Mouse (Mus musculus) right cerebral cortex, postnatal 4 days (tissue): ENCODE results near the gene Hoxb4.

Source experiments
- DNase-seq: peaks from one replicate; pipeline ENCODE4 v3.0.0-alpha.2; 2022

The Hoxb4 gene

DNA sequence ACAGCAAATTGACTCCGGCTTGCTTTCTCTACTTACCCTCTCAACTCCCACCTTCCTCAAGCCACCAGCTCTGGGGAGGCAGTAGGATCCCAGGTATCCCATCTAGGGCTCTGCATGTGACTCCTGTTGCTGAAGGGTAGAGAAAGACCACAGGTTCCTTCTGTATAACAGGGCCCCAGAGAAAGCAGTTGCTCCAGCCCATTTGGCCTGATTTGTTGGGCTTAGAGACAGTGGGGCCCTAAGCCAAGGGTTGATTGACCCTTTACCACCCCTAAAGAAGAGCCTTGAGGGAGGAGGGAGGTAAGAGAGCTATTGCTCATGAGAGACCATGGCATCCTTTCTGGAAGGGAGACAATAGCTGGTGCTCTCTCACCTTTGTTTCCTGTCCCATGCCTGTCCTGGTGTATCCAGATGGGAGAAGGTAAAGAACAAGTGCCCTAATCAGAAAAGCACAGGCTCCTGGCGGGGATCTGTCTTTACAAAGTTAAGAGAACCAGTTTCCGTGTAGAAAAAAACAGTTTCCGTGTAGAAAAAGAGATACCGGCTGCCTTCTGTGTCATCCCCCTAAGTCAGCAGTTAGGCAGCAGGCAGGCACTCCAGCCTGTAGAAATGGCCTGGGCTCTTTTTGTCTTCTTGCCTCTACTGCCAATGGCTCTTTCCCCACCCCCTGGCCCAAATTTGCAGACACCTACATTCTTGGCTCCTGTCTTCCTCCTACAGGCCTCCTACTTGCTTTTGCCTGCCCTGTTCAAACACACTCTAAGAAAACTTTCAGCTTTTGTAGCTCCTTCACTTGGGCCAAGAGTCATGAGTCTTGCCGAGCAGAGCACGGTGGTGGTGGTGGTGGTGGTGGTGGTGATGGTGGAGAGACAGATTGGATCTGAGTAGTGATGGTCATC is 21.1 kb downstream of the Hoxb4 start:
- DNase-seq, result no peak

DNA sequence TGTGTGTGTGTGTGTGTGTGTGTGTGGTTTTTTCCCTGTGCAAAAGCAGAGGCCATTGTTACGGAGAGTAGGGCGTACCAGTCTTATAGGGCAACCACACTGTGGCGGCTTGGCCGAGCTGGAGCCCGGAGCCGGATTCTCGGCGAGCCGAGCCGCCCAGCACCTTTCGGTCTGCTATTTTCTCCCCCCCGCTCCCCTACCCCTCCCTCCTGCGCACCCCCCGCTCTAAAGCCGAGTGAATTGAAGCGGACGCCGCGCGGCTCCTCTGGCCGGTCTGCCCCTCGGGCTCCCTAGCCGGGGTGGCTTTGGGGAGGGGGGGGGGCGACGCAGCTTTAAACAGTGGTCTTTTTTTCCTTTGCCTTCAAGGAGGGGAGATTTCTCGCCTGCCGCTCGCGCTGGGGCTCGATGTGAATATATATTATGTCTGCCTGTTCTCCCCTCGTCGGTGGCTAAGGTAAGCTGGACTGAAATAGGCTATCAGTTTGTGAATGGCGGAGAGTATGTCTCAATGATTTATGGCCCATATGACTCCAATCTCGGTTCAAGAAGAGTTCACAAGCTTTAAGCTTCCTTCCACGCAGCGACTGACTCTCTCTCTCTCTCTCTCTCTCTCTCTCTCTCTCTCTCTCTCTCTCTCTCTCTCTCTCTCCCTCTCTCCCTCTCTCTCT is 22.8 kb downstream of the Hoxb4 start:
- no peak for DNase-seq

DNA sequence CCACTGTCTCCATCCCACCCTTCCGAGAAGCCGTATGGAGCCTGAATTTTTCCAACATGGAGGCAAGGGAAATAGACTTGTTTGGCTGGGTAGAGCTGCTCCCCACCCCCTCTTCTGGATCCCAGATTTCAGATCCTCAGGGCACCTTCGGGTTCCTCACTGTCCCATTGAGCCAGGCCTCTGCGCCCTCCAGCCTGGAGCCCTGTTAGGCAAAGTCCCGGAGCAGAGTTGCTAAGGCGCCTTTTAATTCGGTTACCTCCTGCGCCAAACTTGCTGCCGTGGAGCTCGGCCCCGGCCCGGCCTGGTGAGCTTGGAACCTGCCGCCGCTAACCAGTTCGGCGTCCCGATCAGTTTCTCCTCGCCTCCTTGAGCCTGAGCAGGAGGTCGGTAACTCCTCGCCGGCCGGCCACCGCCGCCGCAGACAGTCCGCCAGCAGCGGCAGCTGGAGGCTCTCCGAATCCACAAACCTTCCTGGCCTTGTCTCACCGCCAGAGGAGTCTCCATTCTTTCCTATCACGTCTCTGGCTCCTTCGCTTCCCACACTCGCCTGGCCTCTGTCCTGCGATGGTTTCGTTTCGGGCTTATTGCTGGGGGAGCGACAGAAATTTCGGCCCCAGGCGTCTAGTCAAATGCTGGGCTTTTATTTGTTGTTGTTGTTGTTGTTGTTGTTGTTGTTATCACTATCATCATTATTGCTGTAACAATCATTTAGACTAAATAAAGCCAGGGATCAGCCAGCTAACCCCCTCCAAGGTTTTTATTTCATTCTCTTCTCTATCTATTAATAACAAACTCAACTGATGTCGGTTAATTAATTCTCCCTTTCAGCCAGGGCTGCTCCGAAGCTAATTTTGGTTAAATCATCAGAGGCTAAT is 23.9 kb downstream of the Hoxb4 start:
- no peak for DNase-seq

DNA sequence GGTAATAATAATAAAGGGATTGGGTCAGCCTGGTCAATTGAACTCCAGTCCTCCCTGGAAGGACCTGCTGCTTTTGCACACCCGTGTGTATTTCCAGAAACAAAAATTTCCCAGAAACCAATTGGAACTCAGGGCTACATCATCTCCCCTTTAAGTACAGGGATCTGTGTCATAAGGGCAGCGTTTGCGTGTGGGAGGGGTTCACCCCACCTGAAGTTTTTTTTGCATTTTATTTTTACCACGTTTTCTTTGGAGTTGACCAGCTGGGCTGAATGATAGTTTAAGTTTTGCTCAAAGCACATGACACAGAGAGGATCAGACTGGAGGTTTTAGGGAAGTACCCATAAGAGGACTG is 24.5 kb downstream of the Hoxb4 start:
- no peak for DNase-seq

DNA sequence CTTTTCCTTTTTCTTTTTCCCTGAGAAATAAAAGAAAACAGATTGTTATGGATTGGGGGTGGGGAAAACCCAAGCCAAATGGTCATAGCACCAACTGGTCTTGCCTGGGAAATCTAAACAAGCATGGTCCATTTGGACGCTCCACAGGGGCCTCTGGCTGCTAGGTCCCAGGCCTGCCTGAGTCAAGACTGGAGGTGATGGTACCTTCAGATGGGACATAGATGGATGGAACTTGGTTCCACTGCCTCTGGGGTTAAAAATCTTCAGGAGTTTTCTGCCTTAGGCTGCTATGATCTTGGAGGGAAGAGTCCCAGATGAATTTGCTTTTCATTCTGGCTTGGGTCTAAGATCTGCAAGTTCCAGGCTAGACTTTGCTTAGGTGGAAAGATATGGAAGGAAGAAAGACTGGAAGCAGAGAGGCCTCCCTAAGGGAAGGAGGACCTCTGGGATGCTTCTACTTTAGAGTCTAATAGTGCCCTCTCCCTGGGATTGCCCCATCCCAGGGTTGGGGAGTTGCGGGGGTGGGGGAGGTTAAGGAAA is 25.2 kb downstream of the Hoxb4 start:
- DNase-seq, result no peak

DNA sequence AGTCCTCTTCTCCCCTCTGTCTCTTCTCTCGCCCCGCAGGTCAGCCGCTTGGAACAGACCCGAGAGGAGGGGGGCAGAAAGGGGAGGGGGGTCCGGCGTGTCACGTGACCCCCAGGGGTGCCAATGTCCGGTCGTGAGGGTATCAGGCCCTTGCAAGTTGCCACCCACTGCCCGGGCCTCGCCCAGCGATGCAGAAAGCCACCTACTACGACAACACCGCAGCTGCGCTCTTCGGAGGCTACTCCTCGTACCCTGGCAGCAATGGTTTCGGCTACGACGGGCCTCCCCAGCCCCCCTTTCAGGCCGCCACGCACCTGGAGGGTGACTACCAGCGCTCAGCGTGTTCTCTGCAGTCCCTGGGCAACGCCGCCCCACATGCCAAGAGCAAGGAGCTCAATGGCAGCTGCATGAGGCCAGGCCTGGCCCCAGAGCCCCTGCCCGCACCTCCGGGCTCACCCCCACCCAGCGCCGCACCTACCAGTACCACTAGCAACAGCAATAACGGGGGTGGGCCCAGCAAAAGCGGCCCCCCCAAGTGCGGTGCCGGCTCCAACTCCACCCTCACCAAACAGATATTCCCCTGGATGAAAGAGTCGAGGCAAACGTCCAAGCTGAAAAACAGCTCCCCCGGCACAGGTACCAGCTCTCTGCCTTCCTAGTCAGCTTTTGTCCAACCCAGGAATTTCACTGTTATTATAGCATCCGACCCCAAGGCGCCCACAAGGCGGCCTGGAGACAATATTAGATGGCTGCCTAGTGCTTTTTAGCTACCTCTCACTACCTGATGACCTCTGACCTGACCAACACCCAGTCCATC is 26.2 kb downstream of the Hoxb4 start:
- no peak for DNase-seq

DNA sequence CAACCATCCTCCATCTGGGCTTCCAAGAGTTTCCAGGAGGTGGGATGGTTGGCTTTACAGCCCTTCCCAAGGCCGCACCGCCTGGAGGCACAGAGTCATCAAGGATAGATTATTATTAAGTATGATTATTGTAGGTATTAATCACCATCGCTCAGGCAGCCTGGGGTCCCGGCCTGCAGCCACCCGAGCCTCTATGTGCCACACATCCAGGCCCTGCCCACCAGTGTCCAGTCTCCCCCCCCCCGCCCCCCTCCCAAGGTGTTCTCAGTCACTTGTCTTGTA is 26.8 kb downstream of the Hoxb4 start:
- DNase-seq, result no peak

DNA sequence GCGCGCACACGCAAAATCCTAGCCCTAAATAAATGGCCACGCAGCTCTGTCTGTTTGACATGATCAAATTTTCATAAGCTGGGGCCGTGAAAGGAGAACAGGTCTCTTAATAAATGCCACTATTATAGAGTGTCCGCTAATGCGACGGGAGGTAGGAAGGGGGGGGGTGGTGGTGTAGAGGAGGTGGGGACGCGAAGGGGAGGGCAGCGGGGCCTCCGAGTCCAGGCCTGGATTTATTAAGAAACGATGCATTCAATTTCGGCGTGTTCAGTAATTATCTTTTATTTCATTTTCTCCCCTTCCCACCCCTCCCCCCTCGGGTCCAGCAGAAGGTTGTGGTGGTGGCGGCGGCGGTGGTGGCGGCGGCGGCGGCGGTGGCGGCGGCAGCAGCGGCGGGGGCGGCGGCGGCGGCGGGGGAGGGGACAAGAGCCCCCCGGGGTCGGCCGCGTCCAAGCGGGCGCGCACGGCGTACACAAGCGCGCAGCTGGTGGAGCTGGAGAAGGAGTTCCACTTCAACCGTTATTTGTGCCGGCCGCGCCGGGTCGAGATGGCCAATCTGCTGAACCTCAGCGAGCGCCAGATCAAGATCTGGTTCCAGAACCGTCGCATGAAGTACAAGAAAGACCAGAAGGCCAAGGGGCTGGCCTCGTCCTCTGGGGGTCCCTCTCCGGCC is 27.3 kb downstream of the Hoxb4 start:
- no peak for DNase-seq

DNA sequence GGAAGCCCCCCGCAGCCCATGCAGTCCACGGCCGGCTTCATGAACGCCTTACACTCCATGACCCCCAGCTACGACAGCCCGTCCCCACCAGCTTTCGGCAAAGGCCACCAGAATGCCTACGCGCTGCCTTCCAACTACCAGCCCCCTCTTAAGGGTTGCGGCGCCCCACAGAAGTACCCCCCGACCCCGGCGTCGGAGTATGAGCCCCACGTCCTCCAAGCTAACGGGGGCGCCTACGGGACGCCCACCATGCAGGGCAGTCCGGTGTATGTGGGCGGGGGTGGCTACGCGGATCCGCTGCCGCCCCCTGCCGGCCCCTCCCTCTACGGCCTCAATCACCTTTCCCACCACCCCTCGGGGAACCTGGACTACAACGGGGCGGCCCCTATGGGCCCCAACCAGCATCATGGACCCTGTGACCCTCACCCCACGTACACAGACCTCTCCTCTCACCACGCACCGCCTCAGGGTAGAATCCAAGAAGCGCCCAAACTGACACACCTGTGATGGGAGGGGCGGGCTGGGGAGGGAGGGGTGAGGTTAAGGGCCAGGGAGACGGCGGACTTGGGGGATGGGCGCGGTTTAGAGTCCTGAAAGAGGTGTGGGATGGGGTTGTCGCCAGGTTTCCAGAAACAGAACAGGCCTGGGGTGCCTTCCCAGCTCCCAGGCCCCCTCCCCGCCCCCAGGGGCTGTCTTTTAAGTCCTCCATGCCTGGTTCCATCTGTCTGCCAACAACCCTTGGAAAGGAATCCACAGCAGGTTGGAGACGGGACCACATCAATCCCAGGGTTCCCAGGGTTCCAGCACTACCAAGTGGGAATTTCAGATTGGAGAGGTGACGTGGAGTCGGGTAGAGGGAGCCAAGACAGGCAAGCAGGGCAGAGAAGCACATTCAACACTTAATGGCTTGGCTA is 28.1 kb downstream of the Hoxb4 start:
- DNase-seq, result no peak

DNA sequence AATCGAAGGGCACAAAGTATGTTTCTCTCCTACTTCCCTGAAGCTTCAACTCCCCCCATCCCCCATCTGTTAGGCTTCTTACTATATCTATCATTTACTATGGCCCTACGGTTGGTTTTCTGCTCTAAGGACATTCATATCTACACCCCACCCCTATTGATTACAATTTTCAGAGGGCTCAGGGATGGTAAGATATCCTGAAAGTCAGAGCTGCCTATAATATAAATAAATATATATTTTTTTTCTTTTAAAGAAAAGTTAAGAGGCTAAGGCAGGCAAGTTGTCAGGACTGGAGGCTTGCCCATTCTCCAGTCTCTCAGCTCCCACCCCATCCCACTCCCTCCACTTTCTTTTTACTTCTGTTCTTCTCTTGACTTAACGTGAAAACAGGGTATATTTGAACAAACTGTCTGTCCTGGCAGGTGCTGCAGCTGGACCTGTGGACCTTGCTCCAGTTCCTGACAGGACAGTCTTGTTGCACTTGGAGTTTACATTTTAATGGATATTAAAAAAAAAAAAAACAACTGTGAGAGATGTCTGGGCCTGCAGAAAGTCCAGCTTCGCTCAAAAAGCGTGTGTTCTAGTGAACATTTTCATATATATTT is 29.0 kb downstream of the Hoxb4 start:
- DNase-seq, result no peak

DNA sequence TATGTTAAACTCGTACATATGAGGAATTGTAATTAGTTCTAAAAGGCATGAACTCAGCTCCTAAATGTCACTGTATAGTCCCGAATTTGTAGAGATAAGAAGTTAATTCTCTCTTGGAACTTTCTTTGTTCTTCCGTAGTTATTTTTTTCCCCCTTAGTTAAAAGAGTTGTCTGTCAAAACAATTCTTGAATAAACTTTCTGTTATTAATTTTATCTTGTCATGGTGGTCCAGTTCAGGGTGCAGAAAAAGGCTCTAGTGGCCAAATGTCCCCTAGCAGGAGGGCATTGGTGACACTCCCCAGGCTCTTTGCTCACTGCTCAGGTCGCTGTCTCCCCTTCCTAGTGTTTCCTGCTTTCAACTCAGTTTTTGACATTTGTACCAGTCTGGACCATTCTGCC is 29.6 kb downstream of the Hoxb4 start:
- no peak for DNase-seq

DNA sequence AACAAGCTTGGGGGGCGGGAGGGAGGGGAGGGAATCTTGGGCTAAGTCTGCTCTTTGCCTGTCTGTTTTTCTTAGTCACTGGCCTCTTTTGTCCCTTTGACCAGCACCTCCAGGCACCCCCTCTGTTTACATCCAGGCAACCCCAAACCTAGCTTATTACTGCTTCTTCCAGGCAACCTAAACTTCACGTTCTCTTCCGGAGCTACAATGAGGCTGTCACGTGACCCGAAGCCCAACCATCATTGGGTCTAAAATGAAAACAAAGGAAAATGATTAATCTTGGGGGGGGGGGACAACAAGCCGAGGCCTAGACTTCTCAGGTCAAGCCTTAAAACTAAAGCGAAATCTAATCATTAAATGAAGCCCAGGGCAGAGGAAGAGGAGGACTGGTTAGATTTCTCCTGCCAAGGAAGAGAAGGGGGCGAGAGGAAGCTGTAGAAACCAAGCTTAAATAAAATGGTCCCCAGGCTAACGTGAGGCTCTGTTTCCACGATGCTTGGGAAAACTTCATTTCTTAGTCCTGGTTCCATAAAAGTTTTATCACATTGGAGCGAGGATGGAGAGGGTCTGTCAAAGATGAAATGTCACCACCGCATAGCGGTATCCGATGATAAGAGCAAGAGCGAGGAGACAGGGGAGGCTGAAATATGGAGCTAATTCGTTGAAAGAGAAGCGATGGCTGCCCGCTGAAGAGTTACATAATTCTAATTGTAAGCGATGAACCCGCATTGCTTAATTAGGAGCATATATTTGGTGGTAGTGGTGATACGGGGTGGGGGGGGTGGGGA is 30.3 kb downstream of the Hoxb4 start:
- DNase-seq, result no peak

DNA sequence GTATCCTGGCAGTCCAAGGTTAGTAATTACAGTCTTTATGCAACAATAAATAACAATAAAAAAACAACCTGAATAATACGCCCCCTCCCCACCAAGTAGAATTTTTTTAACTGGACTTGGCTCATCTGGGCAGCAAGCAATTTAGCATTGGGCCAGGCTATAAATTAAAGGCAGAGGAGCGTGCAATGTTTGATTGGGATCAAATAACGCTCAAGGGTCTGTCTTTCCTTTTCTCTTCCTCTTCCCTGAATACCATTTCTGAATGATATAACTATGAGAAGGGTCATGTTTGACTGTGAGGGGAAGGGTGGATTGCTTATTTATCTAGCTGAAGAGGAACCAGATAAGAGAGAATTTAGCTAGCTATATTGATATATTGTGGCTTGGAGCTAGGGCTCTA is 30.9 kb downstream of the Hoxb4 start:
- no peak for DNase-seq

DNA sequence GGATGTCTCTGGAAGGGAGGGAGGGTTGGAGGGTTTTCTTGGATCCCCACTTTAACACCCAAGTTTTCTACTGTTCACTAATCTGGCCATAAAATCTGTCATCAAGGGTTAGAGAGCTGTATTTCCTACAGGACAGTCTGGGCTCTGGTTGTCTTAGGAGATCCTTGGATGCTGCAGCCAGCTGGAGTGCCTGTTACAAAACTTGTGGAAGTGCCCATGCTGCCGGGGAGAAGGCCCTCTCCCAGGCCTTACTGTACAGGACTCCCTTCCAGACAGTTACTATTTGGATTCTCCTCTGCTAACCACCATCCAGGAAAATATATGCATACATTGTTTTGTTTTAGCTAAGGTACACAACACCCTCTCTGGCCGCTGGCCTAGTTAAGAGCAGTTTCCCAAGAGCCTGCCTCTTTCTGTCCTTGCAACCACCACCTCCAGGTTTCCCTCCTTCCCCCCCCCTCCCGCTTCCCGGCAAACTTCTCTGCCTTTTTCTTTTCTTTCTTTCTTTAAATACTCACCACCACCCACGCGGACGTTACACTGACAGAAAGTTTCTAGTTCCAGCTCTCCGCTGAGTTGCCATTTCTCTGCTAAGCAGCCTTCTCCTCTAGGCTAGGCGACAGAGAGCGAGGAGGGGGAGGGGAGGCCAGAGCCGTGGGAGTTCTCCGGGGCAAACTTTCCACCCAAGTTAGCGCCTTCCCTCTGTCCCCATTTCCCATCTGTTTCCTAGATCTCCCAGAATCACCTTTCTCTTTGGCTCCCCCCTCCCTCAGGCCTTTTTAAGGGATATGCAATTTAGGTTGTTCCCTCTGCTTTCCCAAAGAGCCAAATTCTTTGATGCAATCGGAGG is 31.6 kb downstream of the Hoxb4 start:
- no peak for DNase-seq

DNA sequence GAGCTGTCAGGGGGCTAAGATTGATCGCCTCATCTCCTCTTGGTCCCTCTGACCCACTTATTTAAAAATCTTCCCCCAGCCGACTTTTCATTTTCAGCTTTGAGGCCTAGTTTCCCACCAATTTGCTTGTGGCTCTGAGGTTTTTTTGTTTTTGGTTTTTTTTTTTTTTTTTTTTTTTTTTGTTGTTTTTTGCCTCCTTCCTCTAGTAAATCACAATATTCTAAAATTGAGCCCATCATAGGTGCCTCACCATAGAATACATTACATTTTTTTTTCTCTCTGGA is 32.2 kb downstream of the Hoxb4 start, which contains the start of gene Hoxb2:
Gene Hoxb2, plus strand, starts transcription at position 185 of the 284 bp plus-strand sequence.
- DNase-seq, result no peak

DNA sequence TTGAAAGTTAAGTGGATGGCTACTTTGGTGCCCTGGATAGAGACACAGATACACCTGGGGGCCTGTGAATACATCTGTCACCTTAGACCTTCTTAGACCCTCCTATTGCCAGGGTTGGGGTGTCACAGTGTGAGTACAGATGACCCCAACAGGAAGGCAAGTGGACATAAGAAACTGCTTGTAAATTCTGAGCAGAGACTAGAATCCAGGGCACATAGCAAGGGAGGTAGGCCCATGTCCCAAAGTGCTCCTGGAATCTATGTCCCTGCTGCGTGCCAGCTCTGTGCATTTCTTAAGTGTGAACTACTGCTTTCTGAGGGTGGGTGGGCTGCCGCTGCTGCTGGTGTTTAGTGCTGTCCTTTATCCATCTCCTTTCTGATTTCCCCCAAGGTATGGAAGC is 32.7 kb downstream of the Hoxb4 start:
- no peak for DNase-seq

DNA sequence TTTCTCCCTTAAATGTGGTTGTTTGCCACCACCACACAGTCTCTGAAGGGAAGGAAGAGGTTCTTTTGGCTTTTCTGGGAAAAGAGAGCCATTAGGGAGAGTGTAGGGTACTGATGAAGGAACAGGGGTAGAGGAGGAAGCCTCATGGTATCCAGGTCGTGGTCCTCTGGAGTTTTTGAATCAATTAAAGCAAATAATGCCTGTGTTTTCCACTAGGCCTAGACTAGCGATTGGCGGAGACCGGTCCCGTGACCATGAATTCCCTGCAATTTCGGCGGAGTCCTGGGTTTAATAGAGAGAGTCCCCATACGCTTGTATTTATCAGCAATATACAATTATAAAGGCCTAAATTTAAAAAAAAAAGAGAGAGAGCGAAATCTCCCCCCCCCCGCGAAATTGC is 33.2 kb downstream of the Hoxb4 start:
- DNase-seq, result no peak

DNA sequence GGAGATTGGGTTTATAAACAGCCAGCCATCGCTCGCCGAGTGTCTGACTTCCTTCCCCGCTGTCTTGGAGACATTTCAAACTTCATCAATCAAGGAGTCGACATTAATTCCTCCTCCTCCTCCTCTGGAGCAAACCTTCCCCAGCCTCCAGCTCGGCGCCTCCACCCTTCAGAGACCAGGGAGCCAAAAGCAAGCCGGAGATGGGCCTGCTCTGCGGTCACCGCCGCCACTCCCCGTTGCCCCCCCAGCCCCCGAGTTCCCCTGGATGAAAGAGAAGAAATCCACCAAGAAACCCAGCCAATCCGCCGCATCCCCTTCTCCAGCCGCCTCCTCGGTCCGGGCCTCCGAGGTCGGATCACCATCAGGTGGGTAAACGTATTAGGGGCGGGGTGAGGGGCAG is 33.8 kb downstream of the Hoxb4 start:
- no peak for DNase-seq
